Mouse (Mus musculus): ENCODE results near the gene Pomt1.

Gene Pomt1

GRCm38 (mm10) chr2:32221577-32221976 is 14.8 kb upstream of the Pomt1 start:
- in situ Hi-C loops (cut with MboI), result no loop called here

GRCm38 (mm10) chr2:32222057-32222456 is 14.3 kb upstream of the Pomt1 start:
- in situ Hi-C loops (cut with MboI), result no loop called here

- in situ Hi-C loops (cut with MboI), result no loop called here
Observed at GRCm38 (mm10) chr2:32235433-32235832, 957 bp upstream of the Pomt1 start.

GRCm38 (mm10) chr2:32236760-32237487 is 534 bp downstream of the Pomt1 start:
- in situ Hi-C loops (cut with MboI), result no loop called here

- in situ Hi-C loops (cut with MboI), result no loop called here
Observed at GRCm38 (mm10) chr2:32237571-32237970, 1.2 kb downstream of the Pomt1 start.

- in situ Hi-C loops (cut with MboI), result no loop called here
Observed at GRCm38 (mm10) chr2:32238708-32239435, 2.5 kb downstream of the Pomt1 start.

- in situ Hi-C loops (cut with MboI), result no loop called here
Observed at GRCm38 (mm10) chr2:32240591-32240990, 4.2 kb downstream of the Pomt1 start.

GRCm38 (mm10) chr2:32242986-32243385 is 6.6 kb downstream of the Pomt1 start:
- in situ Hi-C loops (cut with MboI), result no loop called here

- in situ Hi-C loops (cut with MboI), result no loop called here
Observed at GRCm38 (mm10) chr2:32246741-32247140, 10.4 kb downstream of the Pomt1 start.

- in situ Hi-C loops (cut with MboI), result no loop called here
Observed at GRCm38 (mm10) chr2:32248377-32249361, 12.3 kb downstream of the Pomt1 start.

- in situ Hi-C loops (cut with MboI), result no loop called here
Observed at GRCm38 (mm10) chr2:32251791-32252527, 15.6 kb downstream of the Pomt1 start.

- in situ Hi-C loops (cut with MboI), result no loop called here
Observed at GRCm38 (mm10) chr2:32252658-32253057, 16.3 kb downstream of the Pomt1 start.

GRCm38 (mm10) chr2:32253352-32253751 is 17.0 kb downstream of the Pomt1 start:
- in situ Hi-C loops (cut with MboI), result no loop called here

- in situ Hi-C loops (cut with MboI), result no loop called here
Observed at GRCm38 (mm10) chr2:32254563-32254962, 18.2 kb downstream of the Pomt1 start.

GRCm38 (mm10) chr2:32256273-32256672 is 19.9 kb downstream of the Pomt1 start:
- in situ Hi-C loops (cut with MboI), result no loop called here

- in situ Hi-C loops (cut with MboI), result no loop called here
Observed at GRCm38 (mm10) chr2:32258887-32259533, 22.6 kb downstream of the Pomt1 start.

- in situ Hi-C loops (cut with MboI), result no loop called here
Observed at GRCm38 (mm10) chr2:32259657-32260417, 23.4 kb downstream of the Pomt1 start, which contains the start of gene Uck1. Uck1 (minus strand) TSS chr2:32260159.

- in situ Hi-C loops (cut with MboI), result no loop called here
Observed at GRCm38 (mm10) chr2:32260635-32261034, 24.2 kb downstream of the Pomt1 start.

- in situ Hi-C loops (cut with MboI), result no loop called here
Observed at GRCm38 (mm10) chr2:32275823-32276222, 39.4 kb downstream of the Pomt1 start.

- in situ Hi-C loops (cut with MboI), result no loop called here
Observed at GRCm38 (mm10) chr2:32282289-32282688, 45.9 kb downstream of the Pomt1 start.

All from mature B cell (primary cell).